Mouse (Mus musculus) adrenal gland, postnatal 14 days (tissue): Measurements from ENCODE around the gene Fam167b. TPM values are rescaled to one million over a fixed set of nuclear protein-coding genes. Genes with fewer than 3 reads are reported as not detected.
A peak's percentile ranks its signal among the peaks of the same experiment; 100 is the strongest.

ENCODE experiments used
- DNase-seq: peaks from one replicate; pipeline ENCODE4 v3.0.0; 2021; ENCODE audit warnings: mixed read lengths
- long read RNA-seq, 2 experiments: library from polyadenylated mRNA; stranded (forward); transcript quantifications; one replicate each; pipeline ENCODE4 v2.0.0; 2021
- total RNA-seq: library from RNA; stranded (reverse); gene quantifications from 2 replicates; pipeline ENCODE4 v1.2.3, GENCODE M21; 2021

Gene Fam167b
- total RNA-seq: 30.6 and 32.3 TPM in 2 replicates
- long read RNA-seq, experiment 1, transcript Fam167b-201 (2 exons, 913 nt): major isoform, 9 of 26 reads
- long read RNA-seq, experiment 1, partial matches to known transcripts: 0 of 26 reads
- long read RNA-seq, experiment 1, other reads (novel, unspliced or antisense): 17 of 26 reads
- long read RNA-seq, experiment 2, transcript Fam167b-201 (2 exons, 913 nt): major isoform, 11 of 19 reads
- long read RNA-seq, experiment 2, partial matches to known transcripts: 8 of 19 reads
- long read RNA-seq, experiment 2, other reads (novel, unspliced or antisense): 0 of 19 reads

- peak; percentile 61 for DNase-seq
These were observed at the start of gene Fam167b for GRCm38 (mm10) chr4:129578466-129578865. Gene Fam167b (minus strand): TSS chr4:129578549.

GRCm38 (mm10) chr4:129626035-129626434 is 47.7 kb upstream of the Fam167b start:
- DNase-seq: no peak

GRCm38 (mm10) chr4:129625496-129625895 is 47.1 kb upstream of the Fam167b start:
- no peak for DNase-seq

- DNase-seq: peak; percentile 73
These were observed 46.7 kb upstream of the Fam167b start for GRCm38 (mm10) chr4:129625029-129625370.

- peak; percentile 94 for DNase-seq
These were observed 46.1 kb upstream of the Fam167b start for GRCm38 (mm10) chr4:129624281-129625028.

GRCm38 (mm10) chr4:129623681-129624091 is 45.3 kb upstream of the Fam167b start, which contains the start of gene Ccdc28b:
Gene Ccdc28b (minus strand): TSS chr4:129623947.
- peak; percentile 66 for DNase-seq

- no peak for DNase-seq
These were observed 44.6 kb upstream of the Fam167b start for GRCm38 (mm10) chr4:129622803-129623535.

- DNase-seq: no peak
These were observed 43.9 kb upstream of the Fam167b start for GRCm38 (mm10) chr4:129622120-129622802.

GRCm38 (mm10) chr4:129621283-129621841 is 43.0 kb upstream of the Fam167b start:
- peak; percentile 61 for DNase-seq

GRCm38 (mm10) chr4:129620419-129621282 is 42.3 kb upstream of the Fam167b start:
- DNase-seq: no peak

GRCm38 (mm10) chr4:129618786-129619691 is 40.7 kb upstream of the Fam167b start, which contains the start of gene Iqcc:
Gene Iqcc (minus strand): TSS chr4:129619099.
- peak; percentile 97 for DNase-seq

GRCm38 (mm10) chr4:129618031-129618430 is 39.7 kb upstream of the Fam167b start:
- no peak for DNase-seq

- DNase-seq: no peak
These were observed 38.8 kb upstream of the Fam167b start for GRCm38 (mm10) chr4:129617121-129617641.

- DNase-seq: no peak
These were observed 38.3 kb upstream of the Fam167b start for GRCm38 (mm10) chr4:129616631-129617030.

- DNase-seq: no peak
These were observed 37.5 kb upstream of the Fam167b start for GRCm38 (mm10) chr4:129615801-129616290.

GRCm38 (mm10) chr4:129614093-129614492 is 35.7 kb upstream of the Fam167b start, which contains the start of gene Dcdc2b:
Gene Dcdc2b (minus strand): TSS chr4:129614257.
- DNase-seq: no peak

GRCm38 (mm10) chr4:129610472-129610871 is 32.1 kb upstream of the Fam167b start:
- no peak for DNase-seq

- DNase-seq: no peak
These were observed 31.7 kb upstream of the Fam167b start for GRCm38 (mm10) chr4:129610026-129610425.

GRCm38 (mm10) chr4:129609139-129609631 is 30.8 kb upstream of the Fam167b start:
- DNase-seq: no peak
